Mouse (Mus musculus) kidney, adult 2 months (tissue): ENCODE results near the gene Gjb5. TPM values are rescaled to one million over a fixed set of nuclear protein-coding genes. Genes with fewer than 3 reads are reported as not detected.

Experiments
- DNase-seq: peaks from one replicate; pipeline ENCODE4 v3.0.0; 2021
- H3K27ac ChIP-seq: fragments of 200-500 bp; 2 replicates; pipeline ENCODE4 v1.5.1; 2012; ENCODE audit warnings: low read depth, low read length, control low read depth, inconsistent platforms; ENCODE audit not compliant: insufficient read depth
- H3K27me3 ChIP-seq: fragments of 200-500 bp; replicated peaks from 2 replicates; pipeline ENCODE4 v1.6.1; 2012; ENCODE audit warnings: mild to moderate bottlenecking, moderate library complexity, low read length, inconsistent platforms; ENCODE audit not compliant: control insufficient read depth, insufficient read depth
- H3K36me3 ChIP-seq: fragments of 200-500 bp; 2 replicates; pipeline ENCODE4 v1.6.1; 2012; ENCODE audit warnings: mild to moderate bottlenecking, moderate library complexity, low read length, inconsistent platforms; ENCODE audit not compliant: control insufficient read depth, insufficient read depth
- H3K4me1 ChIP-seq: fragments of 200-500 bp; 2 replicates; pipeline ENCODE4 v1.6.1; 2011; ENCODE audit warnings: low read length; ENCODE audit not compliant: control insufficient read depth, insufficient read depth
- H3K4me3 ChIP-seq: fragments of 200-500 bp; 2 replicates; pipeline ENCODE4 v1.5.1; 2011; ENCODE audit warnings: mild to moderate bottlenecking, low read depth, low read length, control low read depth; ENCODE audit not compliant: insufficient read depth
- CTCF ChIP-seq: fragments of 200-500 bp; conservative IDR thresholded peaks from 2 replicates; pipeline ENCODE4 v1.5.1; 2011; ENCODE audit warnings: low read depth, mild to moderate bottlenecking, control low read depth, low read length, moderate library complexity, mixed read lengths; ENCODE audit not compliant: insufficient read depth, insufficient read length
- POLR2A ChIP-seq: fragments of 200-500 bp; IDR thresholded peaks from one replicate; pipeline ENCODE4 v1.6.1; 2011; ENCODE audit warnings: low read depth, low read length, control low read depth
- WGBS: fragments of 180-500 bp; shearing (Covaris S2); methylation state at CpG from one replicate; pipeline ENCODE4 v1.1.7; 2018; 5-methylcytosine and 5-hydroxymethylcytosine counted together
- polyA plus RNA-seq: library from polyadenylated mRNA; depleted of rRNA; stranded (reverse); fragments of >200 nt; gene quantifications from 2 replicates; pipeline ENCODE4 v1.2.3, GENCODE M21; 2012

Gjb5 gene
- polyA plus RNA-seq, 1 experiment: 0.75 TPM

DNA sequence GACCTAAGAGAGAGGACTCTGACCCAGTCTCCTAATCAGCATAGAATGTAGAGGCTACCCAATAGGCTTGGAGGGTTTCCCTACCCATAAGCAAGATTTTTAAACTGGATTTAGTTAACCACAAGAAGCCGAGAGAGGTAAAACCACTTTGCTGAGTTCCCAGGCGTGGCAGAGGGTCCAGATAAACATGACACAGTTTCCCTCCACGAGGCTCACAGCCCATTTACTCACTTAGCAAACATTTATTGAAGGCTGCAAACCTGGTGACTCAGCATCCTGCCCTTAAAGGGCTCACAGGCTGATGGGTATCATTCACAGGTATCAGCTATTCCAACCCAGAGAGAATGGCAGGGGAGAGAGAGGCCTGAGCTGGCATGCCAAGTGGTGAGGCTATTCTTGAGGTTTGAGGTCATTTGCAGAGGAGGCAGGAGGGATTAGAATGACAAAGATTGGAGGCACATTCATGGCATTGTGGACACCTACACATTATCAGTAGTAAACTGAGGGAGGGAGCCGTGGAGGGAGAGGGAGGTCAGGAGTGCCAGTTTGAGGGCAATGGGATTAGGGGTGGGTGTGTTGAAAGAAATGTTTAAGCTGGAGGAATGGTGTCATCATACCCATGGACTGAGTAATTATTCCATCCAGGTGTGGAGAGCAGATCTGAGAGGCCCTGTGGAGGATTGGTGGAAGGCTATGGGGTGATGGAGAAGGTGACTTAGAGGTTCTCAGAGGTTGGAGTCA is 8.3 kb downstream of the Gjb5 start:
- Histone ChIP-seq H3K4me1 (no peaks in the 10 kb centered on the region), H3K27me3 (no peaks in the 10 kb centered on the region), H3K36me3 (no peaks in the 10 kb centered on the region), H3K27ac (no peak overlapping the region), H3K4me3 (no peak overlapping the region)
- TF ChIP-seq POLR2A: no peak
- no peak for TF ChIP-seq CTCF
- WGBS: 59% methylated on average over 4 of the region's 4 CpGs
- DNase-seq: no peak

- DNase-seq: no peak
- WGBS: 82% methylated on average over 5 of the region's 5 CpGs
Observed at GRCm38 (mm10) chr4:127345000-127345399, 13.0 kb downstream of the Gjb5 start.

GRCm38 (mm10) chr4:127341372-127341771 is 16.6 kb downstream of the Gjb5 start:
- no peak for DNase-seq
- 51% methylated on average over 6 of the region's 6 CpGs for WGBS
- Histone ChIP-seq H3K27ac (no peak overlapping the region), H3K4me3 (no peak overlapping the region), H3K36me3 (no peaks in the 10 kb centered on the region), H3K27me3 (no peaks in the 10 kb centered on the region), H3K4me1 (no peaks in the 10 kb centered on the region)
- no peak for TF ChIP-seq CTCF
- no peak for TF ChIP-seq POLR2A

More at GRCm38 (mm10) chr4:127345000-127345399, 13.0 kb downstream of the Gjb5 start:
- no peak for TF ChIP-seq CTCF
- TF ChIP-seq POLR2A: no peak
- Histone ChIP-seq H3K36me3 (no peaks in the 10 kb centered on the region), H3K27ac (no peak overlapping the region), H3K4me1 (no peaks in the 10 kb centered on the region), H3K4me3 (no peak overlapping the region), H3K27me3 (no peaks in the 10 kb centered on the region)

DNA sequence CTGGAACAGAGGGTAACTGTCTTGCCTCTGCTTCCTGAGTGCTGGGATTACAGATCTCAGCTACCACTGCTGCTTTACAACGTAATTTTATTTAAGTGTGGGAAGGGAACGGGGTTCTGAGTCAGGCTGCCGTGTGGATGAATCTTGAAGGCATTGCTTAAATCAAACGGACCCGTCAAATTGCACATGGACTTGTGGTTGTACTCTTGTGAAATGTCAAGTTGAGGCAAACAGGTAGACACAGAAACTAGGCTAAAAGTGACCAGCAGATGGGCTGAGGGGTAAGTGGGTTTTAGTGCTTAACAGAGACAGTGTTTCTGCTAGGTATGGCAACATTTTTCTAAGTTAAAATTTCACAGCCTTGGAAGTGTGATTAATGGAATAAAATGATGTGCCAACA is 20.3 kb downstream of the Gjb5 start:
- H3K4me1 ChIP-seq: no peaks in the 10 kb centered on the region
- 85% methylated on average over 5 of the region's 5 CpGs for WGBS
- H3K36me3 ChIP-seq: no peaks in the 10 kb centered on the region
- no peak for DNase-seq
- TF ChIP-seq CTCF: no peak
- no peak for TF ChIP-seq POLR2A
- H3K27me3 ChIP-seq: no peaks in the 10 kb centered on the region
- H3K27ac ChIP-seq: no peak overlapping the region
- H3K4me3 ChIP-seq: no peak overlapping the region

GRCm38 (mm10) chr4:127334870-127335504 is 23.0 kb downstream of the Gjb5 start:
- WGBS: 48% methylated on average over 5 of the region's 5 CpGs
- no peaks in the 10 kb centered on the region; the same call in 1 of the 2 replicates for H3K27me3 ChIP-seq
- no peak overlapping the region for H3K4me3 ChIP-seq
- H3K27ac ChIP-seq: no peak overlapping the region
- no peaks in the 10 kb centered on the region for H3K4me1 ChIP-seq
- H3K36me3 ChIP-seq: no peaks in the 10 kb centered on the region
- DNase-seq: no peak
- no peak for TF ChIP-seq CTCF
- no peak for TF ChIP-seq POLR2A

GRCm38 (mm10) chr4:127331171-127331570 is 26.8 kb downstream of the Gjb5 start:
- H3K36me3 ChIP-seq: no peaks in the 10 kb centered on the region
- no peak overlapping the region for H3K27ac ChIP-seq
- TF ChIP-seq CTCF: no peak
- no peak for TF ChIP-seq POLR2A
- H3K4me3 ChIP-seq: no peak overlapping the region
- DNase-seq: no peak
- 29% methylated on average over 13 of the region's 13 CpGs for WGBS
- H3K4me1 ChIP-seq: no peaks in the 10 kb centered on the region
- H3K27me3 ChIP-seq: no peaks in the 10 kb centered on the region; the same call in 1 of the 2 replicates
